Mouse (Mus musculus): ENCODE measurements at regions not wholly inside any gene's neighbourhood (a gene's known extent, or its start where the extent isn't known, plus 50 kb on each side); places are given as distances from the start of the nearest gene placed in this dataset.

DNA sequence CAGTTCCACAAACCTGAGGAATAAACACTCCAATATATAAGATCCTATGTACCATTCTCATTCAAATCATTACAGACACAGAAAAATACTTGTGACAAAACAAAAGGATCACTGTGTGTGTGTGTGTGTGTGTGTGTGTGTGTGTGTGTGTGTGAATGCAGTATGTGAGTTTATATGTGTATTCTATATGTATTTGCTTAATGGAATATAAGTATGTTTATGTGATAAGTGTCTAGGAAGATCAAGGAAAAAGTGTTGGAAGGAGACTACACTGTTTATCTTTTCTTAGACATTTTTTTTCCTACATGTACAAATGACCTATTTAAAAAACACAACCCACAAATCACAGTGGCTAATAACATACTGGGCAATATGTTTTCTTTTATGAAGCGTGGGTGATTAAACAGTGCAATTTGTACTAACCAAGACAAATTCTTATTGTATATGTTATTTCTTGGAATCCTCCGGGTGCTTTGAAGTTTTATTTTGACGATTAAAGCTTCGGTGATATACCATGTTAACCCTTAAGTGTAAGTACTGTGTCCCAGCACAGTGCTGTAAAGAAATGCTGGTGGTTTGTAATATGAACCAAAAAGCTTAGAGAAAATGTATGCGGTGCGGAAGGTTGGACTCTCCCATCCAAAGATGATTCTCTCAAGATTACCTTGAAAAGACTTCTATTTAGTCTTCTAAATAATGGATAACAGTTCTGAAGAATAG is 171.6 kb upstream of the Btbd3 start:
- Histone ChIP-seq H3K27me3 (ENCODE audit: control insufficient read depth, insufficient read depth, low read length) (no peaks in the 10 kb centered on the region), H3K4me1 (replicated peaks; ENCODE audit: control insufficient read depth in 2 of 2, insufficient read depth in 2 of 2, low read length in 1 of 2) (no peaks in the 10 kb centered on the region), H3K9me3 (ENCODE audit: control insufficient read depth, low read length) (no peaks in the 10 kb centered on the region), H3K27ac (no peak overlapping the region), H3K4me2 (ENCODE audit: low read depth) (no peak overlapping the region), H3K36me3 (replicated peaks; ENCODE audit: control insufficient read depth, insufficient read depth, low read depth) (no peaks in the 10 kb centered on the region), H3K9ac (replicated peaks) (no peak overlapping the region), H3K4me3 (ENCODE audit: insufficient read depth in 1 of 2, low read depth in 2 of 2, low read length in 2 of 2) (no peak overlapping the region)
- TF ChIP-seq EP300 (IDR thresholded peaks at IDR 0.05; ENCODE audit: low read depth) (no peak), CTCF (IDR thresholded peaks at IDR 0.05; ENCODE audit: low read depth) (no peak)
- WGBS (ENCODE audit: insufficient replicate concordance) = 72% methylated on average over 6 of the region's 6 CpGs
- ATAC-seq (ENCODE audit: insufficient read depth) (no peak), DNase-seq (ENCODE audit: low read depth in 3 of 3, low spot score in 3 of 3) (no peak)

DNA sequence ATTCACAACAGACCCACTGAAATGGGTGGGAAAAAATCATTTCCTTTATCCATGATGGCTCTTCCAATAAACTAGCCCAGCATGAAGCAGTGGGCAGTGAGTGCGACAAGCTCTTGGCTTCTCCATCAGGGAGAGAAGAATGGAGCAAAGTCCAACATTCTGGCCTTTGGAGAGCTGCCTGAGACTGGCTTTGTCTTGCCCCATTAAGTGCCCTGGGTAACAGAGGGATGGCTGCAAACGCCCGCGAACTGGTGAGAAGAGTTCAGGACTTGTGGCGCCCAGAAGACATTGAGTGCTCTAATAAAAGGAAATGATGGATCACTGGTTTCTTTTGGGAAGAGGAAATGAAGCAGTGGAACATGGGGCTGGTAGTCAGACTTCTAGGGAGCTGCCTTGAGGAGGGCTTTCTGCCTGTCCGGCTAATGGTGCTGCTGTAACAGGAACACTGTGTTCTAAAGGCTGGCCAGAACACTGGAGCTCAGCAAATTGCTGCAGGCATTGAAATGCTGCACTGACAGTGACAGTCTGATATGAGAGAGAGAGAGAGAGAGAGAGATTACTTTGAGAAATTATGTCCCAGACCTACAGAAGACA is 182.2 kb upstream of the Btbd3 start:
- no peaks in the 10 kb centered on the region for H3K27me3 ChIP-seq (ENCODE audit: control insufficient read depth, insufficient read depth, low read length)
- DNase-seq (ENCODE audit: low read depth in 3 of 3, low spot score in 3 of 3) (no peak), ATAC-seq (ENCODE audit: insufficient read depth) (no peak)
- H3K4me3 ChIP-seq (ENCODE audit: insufficient read depth in 1 of 2, low read depth in 2 of 2, low read length in 2 of 2) = no peak overlapping the region
- H3K27ac ChIP-seq = no peak overlapping the region
- H3K36me3 ChIP-seq (replicated peaks; ENCODE audit: control insufficient read depth, insufficient read depth, low read depth) = no peaks in the 10 kb centered on the region
- no peaks in the 10 kb centered on the region for H3K9me3 ChIP-seq (ENCODE audit: control insufficient read depth, low read length)
- no peaks in the 10 kb centered on the region for H3K4me1 ChIP-seq (replicated peaks; ENCODE audit: control insufficient read depth in 2 of 2, insufficient read depth in 2 of 2, low read length in 1 of 2)
- no peak overlapping the region for H3K9ac ChIP-seq (replicated peaks)
- TF ChIP-seq EP300 (IDR thresholded peaks at IDR 0.05; ENCODE audit: low read depth) = no peak
- no peak for TF ChIP-seq CTCF (IDR thresholded peaks at IDR 0.05; ENCODE audit: low read depth)
- no peak overlapping the region for H3K4me2 ChIP-seq (ENCODE audit: low read depth)
- WGBS (ENCODE audit: insufficient replicate concordance) = 79% methylated on average over 6 of the region's 6 CpGs

DNA sequence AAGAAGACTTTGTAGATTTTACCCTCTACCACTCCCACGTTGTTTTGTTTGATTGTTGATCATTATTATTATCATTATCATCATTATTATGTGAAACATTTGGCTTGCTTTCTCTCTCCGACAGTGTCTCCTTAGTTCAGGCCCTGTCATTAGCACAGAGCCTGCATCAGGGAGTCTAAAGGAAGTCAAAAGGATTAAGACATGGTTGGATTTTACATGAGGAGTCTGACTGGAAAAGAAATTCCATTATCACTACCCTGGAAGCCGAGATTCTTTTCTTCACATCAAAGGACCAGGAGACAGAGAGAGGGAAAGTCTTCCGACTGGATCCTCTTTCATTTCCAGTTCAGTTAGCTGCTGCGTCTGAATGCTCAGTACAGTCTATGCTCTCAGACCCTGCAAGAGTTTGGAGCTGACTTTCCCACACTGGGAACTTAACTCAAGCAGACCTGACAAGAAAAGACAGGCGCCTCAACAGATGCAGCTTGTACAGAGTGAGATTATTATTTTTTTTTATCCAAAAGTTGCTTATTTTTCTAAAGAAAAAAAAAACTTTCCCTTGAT is 184.1 kb upstream of the Btbd3 start:
- H3K4me2 ChIP-seq (ENCODE audit: low read depth) = no peak overlapping the region
- H3K4me1 ChIP-seq (replicated peaks; ENCODE audit: control insufficient read depth in 2 of 2, insufficient read depth in 2 of 2, low read length in 1 of 2) = no peaks in the 10 kb centered on the region
- TF ChIP-seq CTCF (IDR thresholded peaks at IDR 0.05; ENCODE audit: low read depth) = no peak
- TF ChIP-seq EP300 (IDR thresholded peaks at IDR 0.05; ENCODE audit: low read depth) = no peak
- ATAC-seq (ENCODE audit: insufficient read depth) (no peak), DNase-seq (ENCODE audit: low read depth in 3 of 3, low spot score in 3 of 3) (no peak)
- no peak overlapping the region for H3K9ac ChIP-seq (replicated peaks)
- no peak overlapping the region for H3K27ac ChIP-seq
- H3K4me3 ChIP-seq (ENCODE audit: insufficient read depth in 1 of 2, low read depth in 2 of 2, low read length in 2 of 2) = no peak overlapping the region
- no peaks in the 10 kb centered on the region for H3K27me3 ChIP-seq (ENCODE audit: control insufficient read depth, insufficient read depth, low read length)
- H3K36me3 ChIP-seq (replicated peaks; ENCODE audit: control insufficient read depth, insufficient read depth, low read depth) = no peaks in the 10 kb centered on the region
- 41% methylated on average over 6 of the region's 6 CpGs for WGBS (ENCODE audit: insufficient replicate concordance)
- H3K9me3 ChIP-seq (ENCODE audit: control insufficient read depth, low read length) = no peaks in the 10 kb centered on the region

DNA sequence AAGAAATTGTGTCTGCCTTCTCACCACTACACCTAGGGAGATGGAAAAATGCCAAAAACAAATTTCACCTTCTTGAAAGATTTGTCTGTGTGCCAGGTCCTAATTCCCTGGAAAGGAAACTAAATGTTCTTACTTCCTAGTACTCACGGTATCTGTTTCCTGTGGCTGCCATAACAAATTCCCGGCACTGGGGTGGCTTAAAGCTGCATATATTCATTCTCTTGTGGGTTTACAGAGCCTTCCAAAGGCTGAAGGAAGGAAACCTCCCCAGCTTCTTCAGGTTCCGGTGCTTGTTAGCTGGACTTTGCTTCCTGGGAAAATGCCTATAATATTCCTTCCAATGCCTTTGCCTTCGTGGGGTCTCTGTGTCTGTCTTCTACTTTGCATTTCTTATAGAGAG is 203.3 kb upstream of the Btbd3 start:
- Histone ChIP-seq H3K4me3 (ENCODE audit: insufficient read depth in 1 of 2, low read depth in 2 of 2, low read length in 2 of 2) (no peak overlapping the region), H3K9me3 (ENCODE audit: control insufficient read depth, low read length) (no peaks in the 10 kb centered on the region), H3K27me3 (ENCODE audit: control insufficient read depth, insufficient read depth, low read length) (no peaks in the 10 kb centered on the region), H3K4me1 (replicated peaks; ENCODE audit: control insufficient read depth in 2 of 2, insufficient read depth in 2 of 2, low read length in 1 of 2) (no peaks in the 10 kb centered on the region), H3K27ac (no peak overlapping the region), H3K36me3 (replicated peaks; ENCODE audit: control insufficient read depth, insufficient read depth, low read depth) (no peaks in the 10 kb centered on the region), H3K9ac (replicated peaks) (no peak overlapping the region), H3K4me2 (ENCODE audit: low read depth) (no peak overlapping the region)
- TF ChIP-seq EP300 (IDR thresholded peaks at IDR 0.05; ENCODE audit: low read depth) (no peak), CTCF (IDR thresholded peaks at IDR 0.05; ENCODE audit: low read depth) (no peak)
- no peak for DNase-seq (ENCODE audit: low read depth in 3 of 3, low spot score in 3 of 3)
- ATAC-seq (ENCODE audit: insufficient read depth) = no peak
- WGBS (ENCODE audit: insufficient replicate concordance) = 39% methylated on average over 4 of the region's 4 CpGs

DNA sequence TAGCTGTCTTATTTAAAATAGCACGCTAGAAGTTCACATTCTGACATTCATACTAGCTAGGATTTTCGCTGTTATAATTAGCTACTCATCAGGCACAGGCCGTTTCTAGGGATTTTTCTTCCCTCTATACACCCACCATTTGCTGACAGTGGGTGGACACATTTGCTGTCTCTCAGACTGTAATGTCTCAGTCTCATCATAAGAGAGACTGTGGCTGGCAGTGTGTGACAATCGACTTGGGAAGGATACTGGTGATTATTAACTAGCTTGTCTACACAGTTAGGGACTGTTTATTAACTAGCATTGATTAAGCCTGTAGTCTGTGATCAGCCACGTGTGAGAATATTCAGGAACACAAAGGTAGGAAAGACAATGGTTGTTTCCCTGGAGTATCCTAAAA is 208.0 kb upstream of the Btbd3 start:
- 60% methylated on average over 5 of the region's 5 CpGs for WGBS (ENCODE audit: insufficient replicate concordance)
- H3K4me1 ChIP-seq (replicated peaks; ENCODE audit: control insufficient read depth in 2 of 2, insufficient read depth in 2 of 2, low read length in 1 of 2) = no peaks in the 10 kb centered on the region
- DNase-seq (ENCODE audit: low read depth in 3 of 3, low spot score in 3 of 3) (no peak), ATAC-seq (ENCODE audit: insufficient read depth) (no peak)
- H3K27ac ChIP-seq = no peak overlapping the region
- no peak overlapping the region for H3K9ac ChIP-seq (replicated peaks)
- no peaks in the 10 kb centered on the region for H3K27me3 ChIP-seq (ENCODE audit: control insufficient read depth, insufficient read depth, low read length)
- TF ChIP-seq EP300 (IDR thresholded peaks at IDR 0.05; ENCODE audit: low read depth) (no peak), CTCF (IDR thresholded peaks at IDR 0.05; ENCODE audit: low read depth) (no peak)
- no peaks in the 10 kb centered on the region for H3K9me3 ChIP-seq (ENCODE audit: control insufficient read depth, low read length)
- no peaks in the 10 kb centered on the region for H3K36me3 ChIP-seq (replicated peaks; ENCODE audit: control insufficient read depth, insufficient read depth, low read depth)
- H3K4me3 ChIP-seq (ENCODE audit: insufficient read depth in 1 of 2, low read depth in 2 of 2, low read length in 2 of 2) = no peak overlapping the region
- no peak overlapping the region for H3K4me2 ChIP-seq (ENCODE audit: low read depth)

Data from liver, embryonic 14.5 days (tissue).